Mouse (Mus musculus) E14TG2a.4 (cell line): ENCODE results near the gene Rgs8.
A peak's percentile ranks its signal among the peaks of the same experiment; 100 is the strongest.

Experiments used
- CTCF ChIP-seq: conservative IDR thresholded peaks from 2 replicates; pipeline ENCODE4 v1.5.1; 2014; ENCODE audit warnings: low read length
- NANOG ChIP-seq: IDR thresholded peaks from 2 replicates; pipeline ENCODE4 v1.6.1; 2014; ENCODE audit warnings: borderline replicate concordance, low read length, mixed read lengths

- TF ChIP-seq CTCF = peak; percentile 40
- TF ChIP-seq NANOG = no peak
Measured at GRCm38 (mm10) chr1:153746728-153747127, 93.9 kb downstream of the Rgs8 start.
